Mouse (Mus musculus): ENCODE results near the gene Gar1. TPM values are rescaled to one million over a fixed set of nuclear protein-coding genes. Genes with fewer than 3 reads are reported as not detected.

Gene Gar1
- polyA plus RNA-seq (2012; rRNA removed) = 42.3 and 44.0 TPM in 2 replicates

- peak; percentile 83 for DNase-seq (ENCODE audit: low spot score)
Observed at GRCm38 (mm10) chr3:129831035-129831568, at the start of gene Gar1. TSS of gene Gar1 (minus strand) at chr3:129831396.

- no peak for DNase-seq (ENCODE audit: low spot score)
Observed at GRCm38 (mm10) chr3:129879913-129880312, 48.7 kb upstream of the Gar1 start.

- no peak for DNase-seq (ENCODE audit: low spot score)
Observed at GRCm38 (mm10) chr3:129879131-129879757, 48.0 kb upstream of the Gar1 start.

- DNase-seq (ENCODE audit: low spot score) = peak; percentile 88
Observed at GRCm38 (mm10) chr3:129878405-129879021, 47.3 kb upstream of the Gar1 start, which contains the start of gene Pla2g12a. TSS of gene Pla2g12a (plus strand) at chr3:129878606.

GRCm38 (mm10) chr3:129877327-129877726, 46.1 kb upstream of the Gar1 start:
- no peak for DNase-seq (ENCODE audit: low spot score)

GRCm38 (mm10) chr3:129863698-129864097, 32.5 kb upstream of the Gar1 start:
- no peak for DNase-seq (ENCODE audit: low spot score)

GRCm38 (mm10) chr3:129862592-129862991, 31.4 kb upstream of the Gar1 start:
- DNase-seq (ENCODE audit: low spot score) = no peak

- DNase-seq (ENCODE audit: low spot score) = no peak
Observed at GRCm38 (mm10) chr3:129846846-129847245, 15.7 kb upstream of the Gar1 start.

- DNase-seq (ENCODE audit: low spot score) = no peak
Observed at GRCm38 (mm10) chr3:129845868-129846267, 14.7 kb upstream of the Gar1 start.

- DNase-seq (ENCODE audit: low spot score) = no peak
Observed at GRCm38 (mm10) chr3:129838017-129838416, 6.8 kb upstream of the Gar1 start.

GRCm38 (mm10) chr3:129836965-129837364, 5.8 kb upstream of the Gar1 start:
- no peak for DNase-seq (ENCODE audit: low spot score)

GRCm38 (mm10) chr3:129836051-129836697, 5.0 kb upstream of the Gar1 start:
- no peak for DNase-seq (ENCODE audit: low spot score)

GRCm38 (mm10) chr3:129835388-129835934, 4.3 kb upstream of the Gar1 start, which contains the start of gene Cfi:
TSS of gene Cfi (plus strand) at chr3:129835884.
- no peak for DNase-seq (ENCODE audit: low spot score)

- no peak for DNase-seq (ENCODE audit: low spot score)
Observed at GRCm38 (mm10) chr3:129830626-129831025, 570 bp downstream of the Gar1 start.

GRCm38 (mm10) chr3:129827691-129828090, 3.5 kb downstream of the Gar1 start:
- DNase-seq (ENCODE audit: low spot score) = no peak

- no peak for DNase-seq (ENCODE audit: low spot score)
Observed at GRCm38 (mm10) chr3:129826691-129827090, 4.5 kb downstream of the Gar1 start.

- DNase-seq (ENCODE audit: low spot score) = no peak
Observed at GRCm38 (mm10) chr3:129824891-129825290, 6.3 kb downstream of the Gar1 start.

- DNase-seq (ENCODE audit: low spot score) = no peak
Observed at GRCm38 (mm10) chr3:129824146-129824545, 7.0 kb downstream of the Gar1 start.

- no peak for DNase-seq (ENCODE audit: low spot score)
Observed at GRCm38 (mm10) chr3:129823293-129823692, 7.9 kb downstream of the Gar1 start.

- no peak for DNase-seq (ENCODE audit: low spot score)
Observed at GRCm38 (mm10) chr3:129822206-129822775, 8.9 kb downstream of the Gar1 start, which contains the start of gene Rrh. TSS of gene Rrh (minus strand) at chr3:129822587.

GRCm38 (mm10) chr3:129821736-129822135, 9.5 kb downstream of the Gar1 start:
- no peak for DNase-seq (ENCODE audit: low spot score)

- no peak for DNase-seq (ENCODE audit: low spot score)
Observed at GRCm38 (mm10) chr3:129820847-129821246, 10.3 kb downstream of the Gar1 start.
